Mouse (Mus musculus) CH12.LX (cell line): ENCODE measurements around the gene Rft1. TPM values are rescaled to one million over a fixed set of nuclear protein-coding genes. Genes with fewer than 3 reads are reported as not detected.

Experiments
- DNase-seq: peaks from one replicate; pipeline ENCODE4 v3.0.0-alpha.2; 2013; ENCODE audit errors: extremely low read depth
- H3K27ac ChIP-seq: 2 replicates; pipeline ENCODE4 v1.5.1; 2012; ENCODE audit warnings: low read depth, mild to moderate bottlenecking, control low read depth, moderate library complexity; ENCODE audit not compliant: insufficient read depth
- H3K27me3 ChIP-seq: replicated peaks from 2 replicates; pipeline ENCODE3; 2012; ENCODE audit warnings: inconsistent platforms
- H3K36me3 ChIP-seq, 2 experiments: replicated peaks in 1 of 2; 2 replicates each; pipeline versions ENCODE3 to v1.6.1; 2012; ENCODE audit warnings: inconsistent platforms in 1 of 2, low read length in 1 of 2, mild to moderate bottlenecking in 1 of 2, mixed read lengths in 1 of 2, moderate library complexity in 1 of 2; ENCODE audit not compliant: control insufficient read depth in 1 of 2, insufficient read depth in 1 of 2
- H3K4me1 ChIP-seq, 2 experiments: 2 replicates each; pipeline ENCODE4 v1.6.1; 2012; ENCODE audit warnings: inconsistent platforms in 1 of 2, moderate library complexity in 1 of 2; ENCODE audit not compliant: insufficient read depth in 2 of 2, control insufficient read depth in 1 of 2
- H3K4me2 ChIP-seq: 2 replicates; pipeline ENCODE4 v1.6.1; 2012; ENCODE audit warnings: low read depth, mild to moderate bottlenecking, control low read depth; ENCODE audit not compliant: poor library complexity, insufficient read depth, severe bottlenecking
- H3K4me3 ChIP-seq, 3 experiments: fragments of 150-350 bp in 1 of 3; sonication (generic) in 1 of 3; replicated peaks in 1 of 3; 2 replicates each; pipeline versions ENCODE3 to v1.5.1; 2011 to 2012; ENCODE audit warnings: low read depth in 2 of 3, low read length in 2 of 3, mild to moderate bottlenecking in 2 of 3, moderate library complexity in 2 of 3, control low read depth in 1 of 3, improper control_type of control experiment in 1 of 3, inconsistent platforms in 1 of 3, mixed read lengths in 1 of 3; ENCODE audit not compliant: poor library complexity in 1 of 3
- H3K79me2 ChIP-seq: replicated peaks from 2 replicates; pipeline ENCODE4 v1.6.1; 2012; ENCODE audit warnings: mild to moderate bottlenecking, moderate library complexity; ENCODE audit not compliant: control insufficient read depth, poor library complexity, insufficient read depth, severe bottlenecking; ENCODE audit errors: extremely low read depth
- H3K9ac ChIP-seq: 2 replicates; pipeline ENCODE4 v1.6.1; 2012; ENCODE audit warnings: low read depth, mild to moderate bottlenecking, control low read depth, moderate library complexity; ENCODE audit not compliant: insufficient read depth
- H3K9me3 ChIP-seq: replicated peaks from 2 replicates; pipeline ENCODE3; 2012; ENCODE audit warnings: low read length, inconsistent platforms, mixed read lengths
- BHLHE40 ChIP-seq: IDR thresholded peaks from 2 replicates; pipeline ENCODE4 v1.6.1; 2011; ENCODE audit warnings: mild to moderate bottlenecking, low read depth, low read length, improper control_type of control experiment
- E2F4 ChIP-seq: IDR thresholded peaks from 2 replicates; pipeline ENCODE4 v1.6.1; 2011; ENCODE audit warnings: low read depth, low read length, improper control_type of control experiment; ENCODE audit not compliant: insufficient replicate concordance
- HCFC1 ChIP-seq: IDR thresholded peaks from 2 replicates; pipeline ENCODE4 v1.6.1; 2012; ENCODE audit warnings: low read depth, mild to moderate bottlenecking, inconsistent platforms, low read length, improper control_type of control experiment
- JUND ChIP-seq: conservative IDR thresholded peaks from 2 replicates; pipeline ENCODE4 v1.6.1; 2011; ENCODE audit warnings: low read depth, low read length, improper control_type of control experiment
- MAZ ChIP-seq: IDR thresholded peaks from 2 replicates; pipeline ENCODE4 v1.6.1; 2012; ENCODE audit warnings: low read depth, mild to moderate bottlenecking, inconsistent platforms, low read length, improper control_type of control experiment, moderate library complexity
- MEF2A ChIP-seq: IDR thresholded peaks from 2 replicates; pipeline ENCODE4 v1.6.1; 2014; ENCODE audit warnings: low read depth, mild to moderate bottlenecking, inconsistent platforms, low read length, improper control_type of control experiment, borderline replicate concordance
- MXI1 ChIP-seq: IDR thresholded peaks from 2 replicates; pipeline ENCODE4 v1.6.1; 2011; ENCODE audit warnings: mild to moderate bottlenecking, low read depth, low read length, improper control_type of control experiment
- MYC ChIP-seq: IDR thresholded peaks from 2 replicates; pipeline ENCODE4 v1.6.1; 2011; ENCODE audit warnings: low read depth, mild to moderate bottlenecking, improper control_type of control experiment, low read length
- POLR2A ChIP-seq: IDR thresholded peaks from 2 replicates; pipeline ENCODE4 v1.6.1; 2011; ENCODE audit warnings: low read depth, mild to moderate bottlenecking, improper control_type of control experiment, low read length
- POLR2AphosphoS2 ChIP-seq: IDR thresholded peaks from 2 replicates; pipeline ENCODE4 v1.6.1; 2011; ENCODE audit warnings: low read depth, low read length, improper control_type of control experiment
- RAD21 ChIP-seq: IDR thresholded peaks from 2 replicates; pipeline ENCODE4 v1.6.1; 2011; ENCODE audit warnings: low read depth, mild to moderate bottlenecking, low read length, improper control_type of control experiment, moderate library complexity
- SIN3A ChIP-seq: IDR thresholded peaks from 2 replicates; pipeline ENCODE4 v1.6.1; 2012; ENCODE audit warnings: low read length, improper control_type of control experiment, inconsistent platforms
- SMC3 ChIP-seq: IDR thresholded peaks from 2 replicates; pipeline ENCODE4 v1.6.1; 2011; ENCODE audit warnings: low read depth, low read length, improper control_type of control experiment
- UBTF ChIP-seq: IDR thresholded peaks from 2 replicates; pipeline ENCODE4 v1.6.1; 2012; ENCODE audit warnings: low read depth, mild to moderate bottlenecking, inconsistent platforms, low read length, improper control_type of control experiment, moderate library complexity
- USF2 ChIP-seq: conservative IDR thresholded peaks from 2 replicates; pipeline ENCODE4 v1.6.1; 2011; ENCODE audit warnings: low read depth, low read length, improper control_type of control experiment
- ZMIZ1 ChIP-seq: IDR thresholded peaks from 2 replicates; pipeline ENCODE4 v1.6.1; 2012; ENCODE audit warnings: low read depth, mild to moderate bottlenecking, inconsistent platforms, low read length, improper control_type of control experiment
- ZNF384 ChIP-seq: IDR thresholded peaks from 2 replicates; pipeline ENCODE4 v1.6.1; 2012; ENCODE audit warnings: low read depth, low read length, improper control_type of control experiment, inconsistent platforms
- dilution Hi-C: fragments of 300-500 bp; cut with MboI; formaldehyde crosslinking; loops from 2 replicates; pipeline ENCODE4 v1.14.3; 2020; ENCODE audit warnings: low sequenced_read_pairs; ENCODE audit not compliant: extremely low pct_unique_long_range_greater_than_20kb, extremely low pct_ligation_motif_present
- in situ Hi-C: fragments of 300-500 bp; cut with MboI; formaldehyde crosslinking; loops from 3 replicates; pipeline ENCODE4 v1.14.3; 2019; ENCODE audit warnings: low sequenced_read_pairs, low pct_ligation_motif_present, low pct_unique_long_range_greater_than_20kb, mixed read lengths
- polyA plus RNA-seq: library from polyadenylated mRNA; unstranded; fragments of >175 nt; gene quantifications from 2 replicates; pipeline ENCODE4 v1.2.1, GENCODE M21; 2012; ENCODE audit warnings: low read depth; ENCODE audit not compliant: insufficient read length
- total RNA-seq, 2 experiments: library from RNA; depleted of rRNA; stranded (reverse); fragments of 300-350 nt in 1 of 2; fragments of >200 nt in 1 of 2; gene quantifications; 2 replicates each; pipeline ENCODE4 v1.2.3; 2012 to 2014

Rft1 gene
- total and polyA plus RNA-seq, 3 experiments: 13.5 to 26.0 (median 17.7) TPM

DNA sequence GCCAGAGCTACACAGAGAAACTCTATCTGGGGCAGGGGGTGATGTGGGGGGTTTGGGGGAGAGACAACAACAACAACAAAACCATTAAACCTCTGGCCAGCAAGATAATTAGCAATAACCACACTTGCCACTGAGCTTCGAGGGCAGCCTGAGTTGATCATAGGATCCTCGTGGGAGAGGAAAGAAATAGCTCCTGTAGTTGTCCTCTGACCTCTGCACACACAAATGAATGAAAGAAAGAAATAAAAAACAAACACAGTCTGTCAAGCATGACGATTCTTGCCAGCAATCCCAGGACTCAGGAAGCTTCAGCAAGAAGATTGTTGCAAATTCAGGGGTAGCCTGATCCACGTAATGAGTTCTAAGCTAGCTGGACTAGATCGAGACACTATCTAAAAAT, 48.4 kb downstream of the Rft1 start:
- no peak overlapping the region for H3K4me3 ChIP-seq
- no peaks in the 10 kb centered on the region for H3K9me3 ChIP-seq
- H3K4me1 ChIP-seq: peaks cover 0 to 6% of the 10 kb centered on the region in 2 experiments; a peak in 3 of 4 replicates
- no peak overlapping the region for H3K4me2 ChIP-seq
- no peak overlapping the region for H3K27ac ChIP-seq
- no peaks in the 10 kb centered on the region for H3K27me3 ChIP-seq
- in situ Hi-C loops (no loop called here), dilution Hi-C loops (no loop called here)
- H3K79me2 ChIP-seq: no peaks in the 10 kb centered on the region
- no peaks in the 10 kb centered on the region for H3K36me3 ChIP-seq
- no peak overlapping the region for H3K9ac ChIP-seq
- TF ChIP-seq SMC3 (no peak), USF2 (no peak), ZNF384 (no peak), MAZ (no peak), E2F4 (no peak), POLR2A (no peak)
- no peak for DNase-seq

DNA sequence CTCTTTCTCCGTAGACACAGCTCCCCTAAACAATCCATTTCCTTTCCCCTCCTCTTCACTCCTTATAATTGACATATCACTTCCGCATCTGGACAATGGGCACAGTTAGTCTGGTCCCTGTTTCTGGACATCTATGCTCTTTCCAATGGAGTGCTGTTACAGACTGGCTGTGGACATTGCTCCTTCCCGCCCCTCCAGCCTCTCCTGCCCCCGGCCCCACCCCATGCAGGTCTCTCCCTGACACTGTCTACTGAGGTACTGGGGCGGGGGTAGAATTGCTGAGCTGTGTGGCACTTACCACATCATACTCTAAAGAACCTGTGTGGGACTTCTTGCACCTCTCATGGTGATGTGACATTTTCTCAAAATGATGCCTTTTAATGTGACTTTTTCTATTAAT, 48.9 kb downstream of the Rft1 start:
- no peak overlapping the region for H3K9ac ChIP-seq
- TF ChIP-seq MYC (no peak), SIN3A (no peak), ZMIZ1 (no peak), USF2 (no peak), MAZ (no peak), POLR2AphosphoS2 (no peak), UBTF (no peak), BHLHE40 (no peak), RAD21 (no peak), MEF2A (no peak), HCFC1 (no peak), SMC3 (no peak), MXI1 (no peak), JUND (no peak)
- TF ChIP-seq, all 38 proteins: peak for 0
- H3K27me3 ChIP-seq: no peaks in the 10 kb centered on the region
- dilution Hi-C loops (no loop called here), in situ Hi-C loops (no loop called here)
- no peaks in the 10 kb centered on the region for H3K79me2 ChIP-seq
- peaks cover 0 to 6% of the 10 kb centered on the region in 2 experiments; a peak in 3 of 4 replicates for H3K4me1 ChIP-seq
- H3K4me3 ChIP-seq: no peak overlapping the region
- no peaks in the 10 kb centered on the region for H3K9me3 ChIP-seq
- no peak overlapping the region for H3K4me2 ChIP-seq
- DNase-seq: no peak
- H3K27ac ChIP-seq: no peak overlapping the region
- no peaks in the 10 kb centered on the region for H3K36me3 ChIP-seq
